Mouse (Mus musculus): ENCODE measurements around the gene Lsm12. TPM values are rescaled to one million over a fixed set of nuclear protein-coding genes. Genes with fewer than 3 reads are reported as not detected.
A peak's percentile ranks its signal among the peaks of the same experiment; 100 is the strongest.

Gene Lsm12
- total and polyA plus RNA-seq, 3 experiments, result 66.9 to 185 (median 78.9) TPM

GRCm38 (mm10) chr11:102168689-102169088, 16.4 kb downstream of the Lsm12 start:
- H3K79me2 ChIP-seq (replicated peaks; ENCODE audit: control insufficient read depth, extremely low read depth, insufficient read depth, poor library complexity, severe bottlenecking), result peaks cover 72% of the 10 kb centered on the region
- peaks cover 4 to 21% of the 10 kb centered on the region in 2 experiments; a peak in 3 of 4 replicates for H3K4me1 ChIP-seq (ENCODE audit: control insufficient read depth in 1 of 2, insufficient read depth in 2 of 2)
- in situ Hi-C loops (cut with MboI; ENCODE audit: low pct_ligation_motif_present, low pct_unique_long_range_greater_than_20kb, low sequenced_read_pairs), result no loop called here
- H3K36me3 ChIP-seq (replicated peaks in 1 of 2; ENCODE audit: control insufficient read depth in 1 of 2, insufficient read depth in 1 of 2, low read length in 1 of 2), result peaks cover 71 to 95% of the 10 kb centered on the region in 2 experiments
- H3K9me3 ChIP-seq (replicated peaks; ENCODE audit: low read length), result no peaks in the 10 kb centered on the region
- no peak for DNase-seq (ENCODE audit: extremely low read depth)
- dilution Hi-C loops (cut with MboI; ENCODE audit: extremely low pct_ligation_motif_present, extremely low pct_unique_long_range_greater_than_20kb, low sequenced_read_pairs), result no loop called here
- TF ChIP-seq GABPA (IDR thresholded peaks at IDR 0.05; ENCODE audit: insufficient replicate concordance, low read depth, low read length) (no peak), POLR2AphosphoS2 (IDR thresholded peaks at IDR 0.05; ENCODE audit: low read depth, low read length) (0 out of 2 replicates have a peak, but pooled peaks have one; percentile 25)
- H3K9ac ChIP-seq (ENCODE audit: insufficient read depth, low read depth), result no peak overlapping the region
- no peak overlapping the region for H3K27ac ChIP-seq (ENCODE audit: insufficient read depth, low read depth)
- no peak overlapping the region for H3K4me3 ChIP-seq (replicated peaks in 1 of 3; ENCODE audit: low read depth in 2 of 3, low read length in 2 of 3, poor library complexity in 1 of 3)
- H3K4me2 ChIP-seq (ENCODE audit: insufficient read depth, low read depth, poor library complexity, severe bottlenecking), result no peak overlapping the region
- no peaks in the 10 kb centered on the region for H3K27me3 ChIP-seq (replicated peaks)

- H3K27ac ChIP-seq (ENCODE audit: insufficient read depth, low read depth), result no peak overlapping the region
- TF ChIP-seq EP300 (IDR thresholded peaks at IDR 0.05; ENCODE audit: low read length) (no peak), ZKSCAN1 (IDR thresholded peaks at IDR 0.05; ENCODE audit: borderline replicate concordance, low read depth, low read length) (no peak), SMC3 (IDR thresholded peaks at IDR 0.05; ENCODE audit: low read depth, low read length) (no peak), MYC (IDR thresholded peaks at IDR 0.05; ENCODE audit: low read depth, low read length) (no peak), PAX5 (IDR thresholded peaks at IDR 0.05; ENCODE audit: low read length) (no peak), USF2 (conservative IDR thresholded peaks at IDR 0.05; ENCODE audit: low read depth, low read length) (no peak), POLR2AphosphoS2 (IDR thresholded peaks at IDR 0.05; ENCODE audit: low read depth, low read length) (no peak), KAT2A (IDR thresholded peaks at IDR 0.05; ENCODE audit: insufficient replicate concordance, low read length) (no peak), MAZ (IDR thresholded peaks at IDR 0.05; ENCODE audit: low read depth, low read length) (no peak), NRF1 (IDR thresholded peaks at IDR 0.05; ENCODE audit: low read depth, low read length) (no peak), CHD2 (IDR thresholded peaks at IDR 0.05; ENCODE audit: low read length) (no peak), ETS1 (conservative IDR thresholded peaks at IDR 0.05; ENCODE audit: low read depth, low read length) (no peak), TCF12 (IDR thresholded peaks at IDR 0.05; ENCODE audit: low read depth, low read length) (no peak), RCOR1 (conservative IDR thresholded peaks at IDR 0.05; ENCODE audit: low read depth, low read length) (no peak), POLR2A (IDR thresholded peaks at IDR 0.05; ENCODE audit: low read depth, low read length) (no peak), USF1 (IDR thresholded peaks at IDR 0.05; ENCODE audit: low read depth, low read length) (no peak), UBTF (IDR thresholded peaks at IDR 0.05; ENCODE audit: low read depth, low read length) (no peak), NELFE (IDR thresholded peaks at IDR 0.05; ENCODE audit: low read depth, low read length) (no peak)
- no peaks in the 10 kb centered on the region for H3K9me3 ChIP-seq (replicated peaks; ENCODE audit: low read length)
- H3K79me2 ChIP-seq (replicated peaks; ENCODE audit: control insufficient read depth, extremely low read depth, insufficient read depth, poor library complexity, severe bottlenecking), result peaks cover 61% of the 10 kb centered on the region
- H3K36me3 ChIP-seq (replicated peaks in 1 of 2; ENCODE audit: control insufficient read depth in 1 of 2, insufficient read depth in 1 of 2, low read length in 1 of 2), result peaks cover 76 to 96% of the 10 kb centered on the region in 2 experiments
- no peak overlapping the region for H3K4me3 ChIP-seq (replicated peaks in 1 of 3; ENCODE audit: low read depth in 2 of 3, low read length in 2 of 3, poor library complexity in 1 of 3)
- dilution Hi-C loops (cut with MboI; ENCODE audit: extremely low pct_ligation_motif_present, extremely low pct_unique_long_range_greater_than_20kb, low sequenced_read_pairs), result no loop called here
- in situ Hi-C loops (cut with MboI; ENCODE audit: low pct_ligation_motif_present, low pct_unique_long_range_greater_than_20kb, low sequenced_read_pairs), result no loop called here
- H3K4me1 ChIP-seq (ENCODE audit: control insufficient read depth in 1 of 2, insufficient read depth in 2 of 2), result peaks cover 4 to 14% of the 10 kb centered on the region in 2 experiments; a peak in 3 of 4 replicates
- H3K9ac ChIP-seq (ENCODE audit: insufficient read depth, low read depth), result no peak overlapping the region
- H3K27me3 ChIP-seq (replicated peaks), result no peaks in the 10 kb centered on the region
- H3K4me2 ChIP-seq (ENCODE audit: insufficient read depth, low read depth, poor library complexity, severe bottlenecking), result no peak overlapping the region
- DNase-seq (ENCODE audit: extremely low read depth), result no peak
Observed at GRCm38 (mm10) chr11:102167539-102167938, 17.6 kb downstream of the Lsm12 start.
